Mouse (Mus musculus): ENCODE results near the gene Fyttd1. TPM values are rescaled to one million over a fixed set of nuclear protein-coding genes. Genes with fewer than 3 reads are reported as not detected.
A peak's percentile ranks its signal among the peaks of the same experiment; 100 is the strongest.

Fyttd1 gene
- polyA plus RNA-seq, 1 experiment = 16.8 TPM

DNA sequence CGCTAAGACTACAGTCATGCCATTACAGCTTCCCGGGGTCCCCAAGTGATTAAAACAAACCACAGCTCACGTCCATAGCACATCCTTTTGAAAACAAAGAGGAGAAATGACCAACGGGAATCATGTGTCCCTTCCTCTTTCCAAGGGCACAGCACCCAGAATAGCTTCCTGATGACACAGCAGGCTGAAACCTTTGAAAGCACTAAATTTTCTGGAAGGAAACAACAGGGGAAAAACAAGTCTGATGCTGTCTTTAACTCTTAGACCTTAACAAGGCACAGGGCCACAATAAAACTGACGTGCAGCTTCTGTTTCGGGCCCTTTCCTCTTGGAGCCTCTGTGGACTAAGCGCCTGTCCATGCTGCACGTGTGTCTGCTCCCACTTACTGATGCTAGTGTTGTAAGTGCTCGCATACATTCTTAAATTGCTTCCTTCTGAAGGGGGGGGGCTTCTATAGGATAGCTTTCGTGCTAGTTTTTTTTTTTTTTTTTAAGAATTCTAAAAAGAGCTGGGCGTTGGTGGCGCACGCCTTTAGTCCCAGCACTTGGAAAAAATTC lies 23.7 kb upstream of the Fyttd1 start:
- Histone ChIP-seq H3K36me3 (ENCODE audit: control insufficient read depth, insufficient read depth) (peaks cover 27% of the 10 kb centered on the region), H3K79me3 (ENCODE audit: low read depth) (peaks cover 14% of the 10 kb centered on the region), H3ac (ENCODE audit: control insufficient read depth, insufficient read length, low read depth) (no peak overlapping the region), H3K27me3 (ENCODE audit: control insufficient read depth, insufficient read depth, insufficient read length) (no peaks in the 10 kb centered on the region), H3K4me3 (ENCODE audit: insufficient read depth, poor library complexity, severe bottlenecking) (no peak overlapping the region), H3K79me2 (ENCODE audit: control insufficient read depth, insufficient read depth) (peaks cover 38% of the 10 kb centered on the region)
- TF ChIP-seq CTCF (IDR thresholded peaks at IDR 0.05; ENCODE audit: control insufficient read depth, insufficient read depth, insufficient read length) (no peak), FOSL1 (IDR thresholded peaks at IDR 0.05; ENCODE audit: insufficient read depth, low read length, poor library complexity, severe bottlenecking) (no peak), MYOG (IDR thresholded peaks at IDR 0.05; ENCODE audit: control insufficient read depth, extremely low read depth, insufficient read length) (no peak), MYOD1 (IDR thresholded peaks at IDR 0.05; ENCODE audit: control insufficient read depth, insufficient read length, low read depth) (no peak), USF1 (IDR thresholded peaks at IDR 0.05; ENCODE audit: low read depth) (no peak), MAX (IDR thresholded peaks at IDR 0.05) (no peak), CEBPB (IDR thresholded peaks at IDR 0.05; ENCODE audit: low read depth) (no peak)

GRCm38 (mm10) chr16:32854050-32854571 lies 23.2 kb upstream of the Fyttd1 start:
- Histone ChIP-seq H3K79me3 (ENCODE audit: low read depth) (peaks cover 14% of the 10 kb centered on the region), H3ac (ENCODE audit: control insufficient read depth, insufficient read length, low read depth) (no peak overlapping the region), H3K36me3 (ENCODE audit: control insufficient read depth, insufficient read depth) (peaks cover 22% of the 10 kb centered on the region), H3K4me3 (ENCODE audit: insufficient read depth, poor library complexity, severe bottlenecking) (no peak overlapping the region), H3K79me2 (ENCODE audit: control insufficient read depth, insufficient read depth) (peaks cover 38% of the 10 kb centered on the region), H3K27me3 (ENCODE audit: control insufficient read depth, insufficient read depth, insufficient read length) (no peaks in the 10 kb centered on the region)
- TF ChIP-seq USF1 (IDR thresholded peaks at IDR 0.05; ENCODE audit: low read depth) (no peak), FOSL1 (IDR thresholded peaks at IDR 0.05; ENCODE audit: insufficient read depth, low read length, poor library complexity, severe bottlenecking) (no peak), CTCF (IDR thresholded peaks at IDR 0.05; ENCODE audit: control insufficient read depth, insufficient read depth, insufficient read length) (no peak), MYOG (IDR thresholded peaks at IDR 0.05; ENCODE audit: control insufficient read depth, extremely low read depth, insufficient read length) (no peak), MAX (IDR thresholded peaks at IDR 0.05) (no peak), CEBPB (IDR thresholded peaks at IDR 0.05; ENCODE audit: low read depth) (no peak), MYOD1 (IDR thresholded peaks at IDR 0.05; ENCODE audit: control insufficient read depth, insufficient read length, low read depth) (no peak)

- H3K79me3 ChIP-seq (ENCODE audit: low read depth) = peaks cover 26% of the 10 kb centered on the region
- no peak overlapping the region for H3K4me3 ChIP-seq (ENCODE audit: insufficient read depth, poor library complexity, severe bottlenecking)
- no peaks in the 10 kb centered on the region for H3K27me3 ChIP-seq (ENCODE audit: control insufficient read depth, insufficient read depth, insufficient read length)
- no peak overlapping the region for H3ac ChIP-seq (ENCODE audit: control insufficient read depth, insufficient read length, low read depth)
- no peak for TF ChIP-seq CEBPB (IDR thresholded peaks at IDR 0.05; ENCODE audit: low read depth)
- no peak for TF ChIP-seq USF1 (IDR thresholded peaks at IDR 0.05; ENCODE audit: low read depth)
- TF ChIP-seq FOSL1 (IDR thresholded peaks at IDR 0.05; ENCODE audit: insufficient read depth, low read length, poor library complexity, severe bottlenecking) = no peak
- TF ChIP-seq CTCF (IDR thresholded peaks at IDR 0.05; ENCODE audit: control insufficient read depth, insufficient read depth, insufficient read length) = no peak
- TF ChIP-seq MYOD1 (IDR thresholded peaks at IDR 0.05; ENCODE audit: control insufficient read depth, insufficient read length, low read depth) = no peak
- H3K79me2 ChIP-seq (ENCODE audit: control insufficient read depth, insufficient read depth) = peaks cover 61% of the 10 kb centered on the region
- peaks cover 21% of the 10 kb centered on the region for H3K36me3 ChIP-seq (ENCODE audit: control insufficient read depth, insufficient read depth)
These were observed 20.5 kb upstream of the Fyttd1 start for GRCm38 (mm10) chr16:32856751-32857150.

GRCm38 (mm10) chr16:32858356-32858755 lies 18.9 kb upstream of the Fyttd1 start:
- no peak overlapping the region for H3ac ChIP-seq (ENCODE audit: control insufficient read depth, insufficient read length, low read depth)
- H3K79me3 ChIP-seq (ENCODE audit: low read depth) = peaks cover 33% of the 10 kb centered on the region
- no peak overlapping the region for H3K4me3 ChIP-seq (ENCODE audit: insufficient read depth, poor library complexity, severe bottlenecking)
- H3K27me3 ChIP-seq (ENCODE audit: control insufficient read depth, insufficient read depth, insufficient read length) = no peaks in the 10 kb centered on the region
- peaks cover 21% of the 10 kb centered on the region for H3K36me3 ChIP-seq (ENCODE audit: control insufficient read depth, insufficient read depth)
- TF ChIP-seq MYOD1 (IDR thresholded peaks at IDR 0.05; ENCODE audit: control insufficient read depth, insufficient read length, low read depth) (no peak), MYOG (IDR thresholded peaks at IDR 0.05; ENCODE audit: control insufficient read depth, extremely low read depth, insufficient read length) (no peak), USF1 (IDR thresholded peaks at IDR 0.05; ENCODE audit: low read depth) (no peak), FOSL1 (IDR thresholded peaks at IDR 0.05; ENCODE audit: insufficient read depth, low read length, poor library complexity, severe bottlenecking) (no peak), CTCF (IDR thresholded peaks at IDR 0.05; ENCODE audit: control insufficient read depth, insufficient read depth, insufficient read length) (no peak), MAX (IDR thresholded peaks at IDR 0.05) (no peak), CEBPB (IDR thresholded peaks at IDR 0.05; ENCODE audit: low read depth) (peak; percentile 27)
- peaks cover 77% of the 10 kb centered on the region for H3K79me2 ChIP-seq (ENCODE audit: control insufficient read depth, insufficient read depth)

- H3K36me3 ChIP-seq (ENCODE audit: control insufficient read depth, insufficient read depth) = peaks cover 23% of the 10 kb centered on the region
- H3K4me3 ChIP-seq (ENCODE audit: insufficient read depth, poor library complexity, severe bottlenecking) = no peak overlapping the region
- TF ChIP-seq USF1 (IDR thresholded peaks at IDR 0.05; ENCODE audit: low read depth) (no peak), FOSL1 (IDR thresholded peaks at IDR 0.05; ENCODE audit: insufficient read depth, low read length, poor library complexity, severe bottlenecking) (peak; percentile 94), MYOD1 (IDR thresholded peaks at IDR 0.05; ENCODE audit: control insufficient read depth, insufficient read length, low read depth) (no peak), MAX (IDR thresholded peaks at IDR 0.05) (peak; percentile 24), MYOG (IDR thresholded peaks at IDR 0.05; ENCODE audit: control insufficient read depth, extremely low read depth, insufficient read length) (no peak), CEBPB (IDR thresholded peaks at IDR 0.05; ENCODE audit: low read depth) (no peak), CTCF (IDR thresholded peaks at IDR 0.05; ENCODE audit: control insufficient read depth, insufficient read depth, insufficient read length) (no peak)
- peaks cover 84% of the 10 kb centered on the region for H3K79me2 ChIP-seq (ENCODE audit: control insufficient read depth, insufficient read depth)
- no peak overlapping the region for H3ac ChIP-seq (ENCODE audit: control insufficient read depth, insufficient read length, low read depth)
- no peaks in the 10 kb centered on the region for H3K27me3 ChIP-seq (ENCODE audit: control insufficient read depth, insufficient read depth, insufficient read length)
- peaks cover 40% of the 10 kb centered on the region for H3K79me3 ChIP-seq (ENCODE audit: low read depth)
These were observed 18.3 kb upstream of the Fyttd1 start for GRCm38 (mm10) chr16:32858771-32859636.

Data from C2C12 (cell line).